Mouse (Mus musculus) heart, postnatal 0 days (tissue): Measurements from ENCODE around the gene Frmd4b.

Experiments
- CTCF ChIP-seq: IDR thresholded peaks from 2 replicates; pipeline ENCODE4 v1.5.1; 2016; ENCODE audit warnings: antibody characterized with exemption, control low read depth, low read depth
- EP300 ChIP-seq: IDR thresholded peaks from 2 replicates; pipeline ENCODE4 v1.6.1; 2016; ENCODE audit warnings: antibody characterized with exemption, low read depth

GRCm38 (mm10) chr6:97488280-97488679, 129.1 kb downstream of the Frmd4b start:
- TF ChIP-seq CTCF (no peak), EP300 (no peak)
